Mouse (Mus musculus) liver, adult 2 months (tissue): Measurements from ENCODE around the gene BC048403. TPM values are rescaled to one million over a fixed set of nuclear protein-coding genes. Genes with fewer than 3 reads are reported as not detected.
A peak's percentile ranks its signal among the peaks of the same experiment; 100 is the strongest.
"Not testable (repeated sequence)": the region's sequence is repeated elsewhere in the genome, so short reads cannot be mapped to it uniquely, and the experiment has no call there.

ENCODE experiments used
- DNase-seq: peaks from one replicate; pipeline ENCODE4 v3.0.0-alpha.2; 2011; ENCODE audit warnings: low read depth, low spot score; ENCODE audit errors: extremely low read depth
- H3K27ac ChIP-seq: fragments of 200-500 bp; replicated peaks from 2 replicates; pipeline ENCODE4 v1.5.1; 2012; ENCODE audit warnings: low read depth, mild to moderate bottlenecking, control low read depth, inconsistent platforms, low read length; ENCODE audit not compliant: insufficient read depth
- H3K27me3 ChIP-seq: fragments of 200-500 bp; 2 replicates; pipeline ENCODE4 v1.6.1; 2012; ENCODE audit warnings: mild to moderate bottlenecking, moderate library complexity, low read length, inconsistent platforms; ENCODE audit not compliant: control insufficient read depth, insufficient read depth
- H3K36me3 ChIP-seq: fragments of 200-500 bp; 2 replicates; pipeline ENCODE4 v1.6.1; 2012; ENCODE audit warnings: low read length, inconsistent platforms; ENCODE audit not compliant: control insufficient read depth, insufficient read depth
- H3K4me1 ChIP-seq: fragments of 200-500 bp; 2 replicates; pipeline ENCODE4 v1.6.1; 2011; ENCODE audit warnings: low read length; ENCODE audit not compliant: control insufficient read depth, insufficient read depth
- H3K4me3 ChIP-seq: fragments of 200-500 bp; 2 replicates; pipeline ENCODE4 v1.5.1; 2011; ENCODE audit warnings: low read depth, mild to moderate bottlenecking, control low read depth, low read length, moderate library complexity; ENCODE audit not compliant: insufficient read depth
- H3K79me2 ChIP-seq: fragments of 200-500 bp; 2 replicates; pipeline ENCODE4 v1.6.1; 2012; ENCODE audit warnings: inconsistent platforms, mild to moderate bottlenecking, low read length, moderate library complexity; ENCODE audit not compliant: control insufficient read depth, insufficient read depth
- H3K9ac ChIP-seq: fragments of 200-500 bp; 2 replicates; pipeline ENCODE4 v1.6.1; 2012; ENCODE audit warnings: low read depth, mild to moderate bottlenecking, control low read depth, inconsistent platforms, low read length
- CTCF ChIP-seq: fragments of 200-500 bp; IDR thresholded peaks from 2 replicates; pipeline ENCODE4 v1.5.1; 2011; ENCODE audit warnings: low read depth, low read length, control low read depth
- POLR2A ChIP-seq: fragments of 200-500 bp; IDR thresholded peaks from 2 replicates; pipeline ENCODE4 v1.6.1; 2011; ENCODE audit warnings: low read length, control low read depth; ENCODE audit not compliant: insufficient read depth; ENCODE audit errors: extremely low read depth
- whole genome bisulfite sequencing: fragments of 180-500 bp; shearing (Covaris S2); methylation state at CpG from one replicate; pipeline ENCODE4 v1.1.7; 2018; 5-methylcytosine and 5-hydroxymethylcytosine counted together
- polyA plus RNA-seq: library from polyadenylated mRNA; depleted of rRNA; stranded (reverse); fragments of >200 nt; gene quantifications from 2 replicates; pipeline ENCODE4 v1.2.3, GENCODE M21; 2012
- total RNA-seq: library from RNA; depleted of rRNA; stranded (reverse); fragments of >200 nt; gene quantifications from 2 replicates; pipeline ENCODE4 v1.2.3, GENCODE M21; 2014

BC048403 gene
- total and polyA plus RNA-seq, 2 experiments: 0.92 to 5.9 TPM

DNA sequence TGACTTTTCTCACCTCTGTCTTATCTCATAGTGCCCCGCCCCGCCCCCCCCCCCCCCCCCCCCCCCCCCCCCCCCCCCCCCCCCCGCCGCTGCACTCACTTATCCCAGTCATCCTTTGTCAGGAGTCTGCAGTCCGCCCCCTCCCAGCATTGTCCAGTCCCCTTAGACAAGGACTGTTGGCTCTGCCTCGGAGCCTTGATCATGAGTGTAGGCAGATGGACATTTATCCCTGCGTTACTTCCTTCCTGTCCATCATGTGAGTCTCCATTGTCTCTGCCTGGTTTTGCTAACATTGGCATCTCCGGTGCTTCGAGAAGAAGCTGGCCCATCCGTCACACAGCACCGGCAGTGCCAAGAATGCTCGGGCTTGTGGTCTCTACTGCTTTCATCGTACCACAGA lies 23.5 kb downstream of the BC048403 start:
- no peak overlapping the region for H3K4me3 ChIP-seq
- TF ChIP-seq CTCF (no peak), POLR2A (no peak)
- H3K4me1 ChIP-seq: no peaks in the 10 kb centered on the region
- H3K9ac ChIP-seq: no peak overlapping the region
- H3K27me3 ChIP-seq: no peaks in the 10 kb centered on the region
- DNase-seq: no peak
- no peaks in the 10 kb centered on the region for H3K36me3 ChIP-seq
- H3K79me2 ChIP-seq: no peaks in the 10 kb centered on the region
- no peak overlapping the region for H3K27ac ChIP-seq
- WGBS: 80% methylated on average over 9 of the region's 13 CpGs

DNA sequence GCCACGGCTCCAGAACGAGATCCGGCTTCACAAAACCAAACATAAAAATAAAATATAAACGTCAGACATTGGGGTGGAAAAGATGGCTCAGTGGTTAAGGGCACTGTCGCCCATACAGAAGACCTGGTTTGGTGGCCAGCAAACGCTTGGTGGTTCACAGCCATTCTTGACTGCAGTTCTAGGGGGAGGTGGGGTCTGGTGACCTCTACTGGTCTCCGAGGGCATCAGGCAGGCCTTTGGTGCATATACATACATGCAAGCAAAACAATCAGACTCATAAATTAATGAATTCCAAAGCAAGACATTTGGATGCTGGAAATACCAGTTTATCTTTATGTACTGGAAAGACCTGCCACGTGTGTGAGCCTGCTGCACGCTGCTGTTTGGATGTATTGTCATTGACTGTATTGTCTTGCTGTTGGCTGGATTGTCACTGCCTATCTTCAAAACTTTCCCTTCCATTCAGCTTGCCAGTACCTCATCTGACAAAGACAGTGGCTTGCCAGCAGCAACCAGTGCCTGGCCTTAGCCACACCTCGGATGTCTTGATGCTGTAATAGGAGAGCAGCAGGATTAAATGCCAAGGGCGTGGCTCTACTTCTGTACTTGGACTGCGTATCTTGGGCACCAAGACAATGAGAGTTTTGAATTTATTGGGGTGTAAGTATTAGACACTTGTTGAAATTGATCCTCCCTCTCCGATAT lies 24.9 kb downstream of the BC048403 start:
- no peak for DNase-seq
- Histone ChIP-seq H3K36me3 (no peaks in the 10 kb centered on the region), H3K9ac (no peak overlapping the region), H3K4me3 (no peak overlapping the region), H3K4me1 (no peaks in the 10 kb centered on the region), H3K27me3 (no peaks in the 10 kb centered on the region), H3K27ac (no peak overlapping the region), H3K79me2 (no peaks in the 10 kb centered on the region)
- TF ChIP-seq POLR2A (no peak), CTCF (no peak)
- WGBS: 84% methylated on average over 13 of the region's 13 CpGs

DNA sequence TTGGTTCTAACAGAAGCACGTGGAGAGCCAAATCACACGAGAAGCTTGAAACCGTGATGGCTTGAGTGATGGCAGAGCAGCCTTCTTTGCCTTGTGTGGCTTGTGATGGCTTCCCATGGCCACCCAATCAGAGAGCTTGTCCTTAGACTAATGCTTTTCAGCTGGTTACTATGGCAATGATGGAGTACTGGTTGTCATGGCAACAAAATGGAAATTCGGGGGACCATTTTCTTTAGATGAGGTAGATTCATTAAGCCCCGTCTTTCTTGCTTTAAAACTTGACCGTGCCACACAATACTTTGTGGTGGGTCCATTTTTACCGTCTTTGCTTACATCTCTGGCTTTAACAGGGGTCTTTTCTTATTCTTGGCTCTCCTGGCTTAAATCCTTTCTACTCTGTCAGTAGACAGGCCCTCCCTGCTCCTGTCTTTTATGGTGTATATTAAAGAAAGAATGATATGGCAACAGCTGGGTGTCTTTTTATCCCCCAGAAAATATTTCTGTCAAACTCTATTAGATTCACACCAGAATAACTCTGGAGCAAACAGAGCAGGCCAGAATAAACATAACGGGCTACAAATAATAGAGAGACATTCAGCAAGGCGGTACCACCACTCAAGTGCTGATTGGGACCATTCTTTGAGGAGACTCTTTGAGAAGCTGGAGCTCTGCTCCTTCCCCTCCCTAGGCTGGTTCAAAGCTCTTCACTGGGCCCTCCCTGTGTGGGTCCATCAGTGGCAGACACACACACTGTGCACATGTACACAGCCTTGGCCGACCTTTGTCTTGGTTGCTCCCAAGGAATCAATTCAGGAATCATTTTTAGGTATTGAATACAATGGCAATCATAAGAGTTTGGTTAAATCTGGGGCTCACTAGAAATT lies 25.7 kb downstream of the BC048403 start:
- DNase-seq: no peak
- Histone ChIP-seq H3K36me3 (no peaks in the 10 kb centered on the region), H3K9ac (no peak overlapping the region), H3K4me1 (no peaks in the 10 kb centered on the region), H3K4me3 (no peak overlapping the region), H3K79me2 (no peaks in the 10 kb centered on the region), H3K27ac (no peak overlapping the region), H3K27me3 (no peaks in the 10 kb centered on the region)
- TF ChIP-seq CTCF: no peak
- TF ChIP-seq POLR2A: no peak
- WGBS: 83% methylated on average over 10 of the region's 10 CpGs

DNA sequence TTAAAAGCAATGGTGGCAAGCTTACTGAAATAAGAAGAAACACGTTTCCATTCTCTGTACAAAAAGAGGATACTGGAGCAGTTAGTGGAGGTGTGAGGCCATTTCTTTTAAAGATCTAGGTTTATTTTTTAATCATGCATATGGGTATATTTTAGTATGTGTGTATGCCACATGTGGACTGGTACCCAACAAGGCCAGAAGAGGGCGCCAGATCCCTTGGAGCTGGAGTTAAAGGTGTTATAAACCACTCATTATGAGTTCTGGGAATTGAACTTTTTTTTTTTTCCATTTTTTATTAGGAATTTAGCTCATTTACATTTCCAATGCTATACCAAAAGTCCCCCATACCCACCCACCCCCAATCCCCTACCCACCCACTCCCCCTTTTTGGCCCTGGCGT lies 27.6 kb downstream of the BC048403 start:
- H3K36me3 ChIP-seq, H3K27me3 ChIP-seq, H3K4me3 ChIP-seq, H3K9ac ChIP-seq, H3K79me2 ChIP-seq, H3K27ac ChIP-seq, H3K4me1 ChIP-seq: not testable (repeated sequence)
- peak; percentile 39; the same call in 1 of the 2 replicates for TF ChIP-seq CTCF
- 83% methylated on average over 3 of the region's 3 CpGs for WGBS
- peak; percentile 4 for DNase-seq

DNA sequence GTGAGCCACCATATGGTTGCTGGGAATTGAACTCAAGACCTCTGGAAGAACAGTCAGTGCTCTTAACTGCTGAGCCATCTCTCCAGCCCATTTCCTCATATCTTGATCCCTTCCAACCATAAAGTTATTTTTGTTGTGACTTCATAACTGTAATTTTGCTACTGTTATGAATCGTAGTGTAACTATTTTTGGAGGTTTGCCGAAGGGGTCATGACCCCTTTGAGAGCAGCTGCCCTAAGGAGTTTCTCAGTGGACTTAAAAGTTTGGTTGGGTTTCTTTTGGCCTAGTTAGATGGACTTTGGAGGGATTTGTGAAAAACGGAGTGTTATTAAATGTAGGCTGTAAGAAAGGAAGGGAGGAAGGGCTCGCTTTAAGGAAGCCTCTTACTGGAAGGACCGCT lies 30.0 kb downstream of the BC048403 start:
- 86% methylated on average over 5 of the region's 5 CpGs for WGBS
- Histone ChIP-seq H3K27me3 (no peaks in the 10 kb centered on the region), H3K27ac (no peak overlapping the region), H3K36me3 (no peaks in the 10 kb centered on the region), H3K9ac (no peak overlapping the region), H3K4me1 (no peaks in the 10 kb centered on the region), H3K4me3 (no peak overlapping the region), H3K79me2 (no peaks in the 10 kb centered on the region)
- TF ChIP-seq POLR2A (no peak), CTCF (no peak)
- DNase-seq: no peak
